Mouse (Mus musculus): ENCODE measurements around the gene Pde8b. TPM values are rescaled to one million over a fixed set of nuclear protein-coding genes. Genes with fewer than 3 reads are reported as not detected.
A peak's percentile ranks its signal among the peaks of the same experiment; 100 is the strongest.

The Pde8b gene
- polyA plus RNA-seq, 1 experiment from 2014 or later = 1.4 TPM

GRCm38 (mm10) chr13:95125546-95126215 lies 124.5 kb downstream of the Pde8b start:
- Histone ChIP-seq H3K4me1 (ENCODE audit: control insufficient read depth, insufficient read depth, low read length) (no peaks in the 10 kb centered on the region; the same call in 1 of the 2 replicates), H3K4me3 (ENCODE audit: low read depth, low read length) (no peak overlapping the region), H3K9me3 (replicated peaks; ENCODE audit: control insufficient read depth, low read length) (no peaks in the 10 kb centered on the region), H3K27ac (replicated peaks; ENCODE audit: low read depth, low read length) (no peak overlapping the region), H3K36me3 (replicated peaks; ENCODE audit: control insufficient read depth, insufficient read depth, low read depth, low read length) (no peaks in the 10 kb centered on the region), H3K27me3 (ENCODE audit: control insufficient read depth, insufficient read depth, low read length) (no peaks in the 10 kb centered on the region), H3K9ac (replicated peaks; ENCODE audit: low read length) (no peak overlapping the region), H3K4me2 (ENCODE audit: low read depth, low read length) (no peak overlapping the region)
- DNase-seq (ENCODE audit: low spot score) = no peak
- ATAC-seq (replicated peaks; ENCODE audit: insufficient number of reproducible peaks, low FRiP score, low TSS enrichment, low read depth) = no peak
- 95% methylated on average over 4 of the region's 4 CpGs for WGBS

GRCm38 (mm10) chr13:95120570-95120969 lies 129.6 kb downstream of the Pde8b start:
- no peaks in the 10 kb centered on the region for H3K27me3 ChIP-seq (ENCODE audit: control insufficient read depth, insufficient read depth, low read length)
- no peak for ATAC-seq (replicated peaks; ENCODE audit: insufficient number of reproducible peaks, low FRiP score, low TSS enrichment, low read depth)
- DNase-seq (ENCODE audit: low spot score) = no peak
- no peaks in the 10 kb centered on the region for H3K9me3 ChIP-seq (replicated peaks; ENCODE audit: control insufficient read depth, low read length)
- H3K36me3 ChIP-seq (replicated peaks; ENCODE audit: control insufficient read depth, insufficient read depth, low read depth, low read length) = no peaks in the 10 kb centered on the region
- no peak overlapping the region for H3K9ac ChIP-seq (replicated peaks; ENCODE audit: low read length)
- H3K4me3 ChIP-seq (ENCODE audit: low read depth, low read length) = no peak overlapping the region
- H3K4me2 ChIP-seq (ENCODE audit: low read depth, low read length) = no peak overlapping the region
- H3K27ac ChIP-seq (replicated peaks; ENCODE audit: low read depth, low read length) = no peak overlapping the region
- no peaks in the 10 kb centered on the region for H3K4me1 ChIP-seq (ENCODE audit: control insufficient read depth, insufficient read depth, low read length)
- 92% methylated on average over 4 of the region's 4 CpGs for WGBS

GRCm38 (mm10) chr13:95113763-95114162 lies 136.4 kb downstream of the Pde8b start:
- H3K27me3 ChIP-seq (ENCODE audit: control insufficient read depth, insufficient read depth, low read length) = no peaks in the 10 kb centered on the region
- no peaks in the 10 kb centered on the region for H3K9me3 ChIP-seq (replicated peaks; ENCODE audit: control insufficient read depth, low read length)
- no peak overlapping the region for H3K4me3 ChIP-seq (ENCODE audit: low read depth, low read length)
- H3K27ac ChIP-seq (replicated peaks; ENCODE audit: low read depth, low read length) = no peak overlapping the region
- no peak overlapping the region for H3K9ac ChIP-seq (replicated peaks; ENCODE audit: low read length)
- no peak overlapping the region for H3K4me2 ChIP-seq (ENCODE audit: low read depth, low read length)
- whole genome bisulfite sequencing = 76% methylated on average over 5 of the region's 5 CpGs
- H3K36me3 ChIP-seq (replicated peaks; ENCODE audit: control insufficient read depth, insufficient read depth, low read depth, low read length) = no peaks in the 10 kb centered on the region
- no peak for ATAC-seq (replicated peaks; ENCODE audit: insufficient number of reproducible peaks, low FRiP score, low TSS enrichment, low read depth)
- no peak for DNase-seq (ENCODE audit: low spot score)
- H3K4me1 ChIP-seq (ENCODE audit: control insufficient read depth, insufficient read depth, low read length) = no peaks in the 10 kb centered on the region

GRCm38 (mm10) chr13:95109555-95109954 lies 140.6 kb downstream of the Pde8b start:
- WGBS = 80% methylated on average over 3 of the region's 3 CpGs
- no peak overlapping the region for H3K4me3 ChIP-seq (ENCODE audit: low read depth, low read length)
- no peak for DNase-seq (ENCODE audit: low spot score)

GRCm38 (mm10) chr13:95108035-95108434 lies 142.1 kb downstream of the Pde8b start:
- Histone ChIP-seq H3K27me3 (ENCODE audit: control insufficient read depth, insufficient read depth, low read length) (no peaks in the 10 kb centered on the region), H3K9me3 (replicated peaks; ENCODE audit: control insufficient read depth, low read length) (no peaks in the 10 kb centered on the region), H3K4me3 (ENCODE audit: low read depth, low read length) (no peak overlapping the region), H3K4me2 (ENCODE audit: low read depth, low read length) (no peak overlapping the region), H3K36me3 (replicated peaks; ENCODE audit: control insufficient read depth, insufficient read depth, low read depth, low read length) (no peaks in the 10 kb centered on the region), H3K4me1 (ENCODE audit: control insufficient read depth, insufficient read depth, low read length) (no peaks in the 10 kb centered on the region), H3K27ac (replicated peaks; ENCODE audit: low read depth, low read length) (no peak overlapping the region), H3K9ac (replicated peaks; ENCODE audit: low read length) (no peak overlapping the region)
- peak; percentile 19 for DNase-seq (ENCODE audit: low spot score)
- 51% methylated on average over 7 of the region's 7 CpGs for WGBS
- ATAC-seq (replicated peaks; ENCODE audit: insufficient number of reproducible peaks, low FRiP score, low TSS enrichment, low read depth) = no peak

More at GRCm38 (mm10) chr13:95109555-95109954, 140.6 kb downstream of the Pde8b start:
- H3K27me3 ChIP-seq (ENCODE audit: control insufficient read depth, insufficient read depth, low read length) = no peaks in the 10 kb centered on the region
- H3K9ac ChIP-seq (replicated peaks; ENCODE audit: low read length) = no peak overlapping the region
- H3K36me3 ChIP-seq (replicated peaks; ENCODE audit: control insufficient read depth, insufficient read depth, low read depth, low read length) = no peaks in the 10 kb centered on the region
- ATAC-seq (replicated peaks; ENCODE audit: insufficient number of reproducible peaks, low FRiP score, low TSS enrichment, low read depth) = no peak
- no peaks in the 10 kb centered on the region for H3K9me3 ChIP-seq (replicated peaks; ENCODE audit: control insufficient read depth, low read length)
- H3K27ac ChIP-seq (replicated peaks; ENCODE audit: low read depth, low read length) = no peak overlapping the region
- H3K4me2 ChIP-seq (ENCODE audit: low read depth, low read length) = no peak overlapping the region
- no peaks in the 10 kb centered on the region for H3K4me1 ChIP-seq (ENCODE audit: control insufficient read depth, insufficient read depth, low read length)

- H3K36me3 ChIP-seq (replicated peaks; ENCODE audit: control insufficient read depth, insufficient read depth, low read depth, low read length) = no peaks in the 10 kb centered on the region
- H3K4me1 ChIP-seq (ENCODE audit: control insufficient read depth, insufficient read depth, low read length) = no peaks in the 10 kb centered on the region
- H3K4me3 ChIP-seq (ENCODE audit: low read depth, low read length) = no peak overlapping the region
- H3K27ac ChIP-seq (replicated peaks; ENCODE audit: low read depth, low read length) = no peak overlapping the region
- WGBS = 72% methylated on average over 4 of the region's 4 CpGs
- no peaks in the 10 kb centered on the region for H3K9me3 ChIP-seq (replicated peaks; ENCODE audit: control insufficient read depth, low read length)
- no peak overlapping the region for H3K9ac ChIP-seq (replicated peaks; ENCODE audit: low read length)
- DNase-seq (ENCODE audit: low spot score) = no peak
- ATAC-seq (replicated peaks; ENCODE audit: insufficient number of reproducible peaks, low FRiP score, low TSS enrichment, low read depth) = no peak
- H3K27me3 ChIP-seq (ENCODE audit: control insufficient read depth, insufficient read depth, low read length) = no peaks in the 10 kb centered on the region
- H3K4me2 ChIP-seq (ENCODE audit: low read depth, low read length) = no peak overlapping the region
Measured at GRCm38 (mm10) chr13:95104865-95105264, 145.3 kb downstream of the Pde8b start.

GRCm38 (mm10) chr13:95102985-95103590 lies 147.0 kb downstream of the Pde8b start:
- Histone ChIP-seq H3K9ac (replicated peaks; ENCODE audit: low read length) (no peak overlapping the region), H3K27ac (replicated peaks; ENCODE audit: low read depth, low read length) (no peak overlapping the region), H3K9me3 (replicated peaks; ENCODE audit: control insufficient read depth, low read length) (no peaks in the 10 kb centered on the region), H3K4me1 (ENCODE audit: control insufficient read depth, insufficient read depth, low read length) (no peaks in the 10 kb centered on the region; the same call in 1 of the 2 replicates), H3K36me3 (replicated peaks; ENCODE audit: control insufficient read depth, insufficient read depth, low read depth, low read length) (no peaks in the 10 kb centered on the region), H3K4me2 (ENCODE audit: low read depth, low read length) (no peak overlapping the region), H3K27me3 (ENCODE audit: control insufficient read depth, insufficient read depth, low read length) (no peaks in the 10 kb centered on the region), H3K4me3 (ENCODE audit: low read depth, low read length) (no peak overlapping the region)
- peak; percentile 7 for DNase-seq (ENCODE audit: low spot score)
- WGBS = 58% methylated on average over 4 of the region's 4 CpGs
- ATAC-seq (replicated peaks; ENCODE audit: insufficient number of reproducible peaks, low FRiP score, low TSS enrichment, low read depth) = no peak

GRCm38 (mm10) chr13:95101315-95101714 lies 148.8 kb downstream of the Pde8b start:
- Histone ChIP-seq H3K4me2 (ENCODE audit: low read depth, low read length) (no peak overlapping the region), H3K27me3 (ENCODE audit: control insufficient read depth, insufficient read depth, low read length) (no peaks in the 10 kb centered on the region), H3K4me1 (ENCODE audit: control insufficient read depth, insufficient read depth, low read length) (no peaks in the 10 kb centered on the region; the same call in 1 of the 2 replicates), H3K9me3 (replicated peaks; ENCODE audit: control insufficient read depth, low read length) (no peaks in the 10 kb centered on the region), H3K9ac (replicated peaks; ENCODE audit: low read length) (no peak overlapping the region), H3K4me3 (ENCODE audit: low read depth, low read length) (no peak overlapping the region), H3K36me3 (replicated peaks; ENCODE audit: control insufficient read depth, insufficient read depth, low read depth, low read length) (no peaks in the 10 kb centered on the region), H3K27ac (replicated peaks; ENCODE audit: low read depth, low read length) (no peak overlapping the region)
- ATAC-seq (replicated peaks; ENCODE audit: insufficient number of reproducible peaks, low FRiP score, low TSS enrichment, low read depth) (no peak), DNase-seq (ENCODE audit: low spot score) (no peak)
- WGBS = 88% methylated on average over 8 of the region's 8 CpGs

Data from embryonic facial prominence, embryonic 11.5 days (tissue).